Mouse (Mus musculus): ENCODE data around the gene Ift80. TPM values are rescaled to one million over a fixed set of nuclear protein-coding genes. Genes with fewer than 3 reads are reported as not detected.

Gene Ift80
- total and polyA plus RNA-seq, 3 experiments = 4.6 to 8.4 TPM; not detected in 1

GRCm38 (mm10) chr3:68934259-68934658 is 70.1 kb downstream of the Ift80 start:
- no peaks in the 10 kb centered on the region for H3K36me3 ChIP-seq (ENCODE audit: control insufficient read depth in 1 of 2, insufficient read depth in 2 of 2, low read length in 2 of 2)
- no peaks in the 10 kb centered on the region for H3K9me3 ChIP-seq (replicated peaks; ENCODE audit: insufficient read depth, low read length)
- no peak overlapping the region for H3K27ac ChIP-seq (ENCODE audit: control insufficient read depth, low read depth, low read length)
- TF ChIP-seq ZNF384 (IDR thresholded peaks at IDR 0.05; ENCODE audit: low read depth, low read length) (no peak), SIN3A (IDR thresholded peaks at IDR 0.05; ENCODE audit: low read length) (no peak), MEF2A (IDR thresholded peaks at IDR 0.05; ENCODE audit: extremely low read depth, insufficient replicate concordance, low read depth, low read length, poor library complexity, severe bottlenecking) (no peak), MAX (IDR thresholded peaks at IDR 0.05; ENCODE audit: low read length) (no peak), TCF12 (IDR thresholded peaks at IDR 0.05; ENCODE audit: low read depth, low read length) (no peak), ZKSCAN1 (IDR thresholded peaks at IDR 0.05; ENCODE audit: low read depth, low read length) (no peak), GABPA (IDR thresholded peaks at IDR 0.05; ENCODE audit: low read depth, low read length) (no peak), USF1 (IDR thresholded peaks at IDR 0.05; ENCODE audit: low read depth, low read length) (no peak), CHD1 (IDR thresholded peaks at IDR 0.05; ENCODE audit: low read depth, low read length) (no peak), MAFK (IDR thresholded peaks at IDR 0.05; ENCODE audit: borderline replicate concordance, low read depth, low read length) (no peak), EP300 (IDR thresholded peaks at IDR 0.05; ENCODE audit: low read depth in 1 of 2, low read length in 2 of 2) (no peak), E2F4 (IDR thresholded peaks at IDR 0.05; ENCODE audit: borderline replicate concordance, low read depth, low read length) (no peak), ETS1 (IDR thresholded peaks at IDR 0.05; ENCODE audit: low read depth, low read length) (no peak), HCFC1 (IDR thresholded peaks at IDR 0.05; ENCODE audit: low read depth, low read length) (no peak), USF2 (IDR thresholded peaks at IDR 0.05; ENCODE audit: borderline replicate concordance in 1 of 2, insufficient read depth in 1 of 2, low read depth in 1 of 2, low read length in 2 of 2) (no peak), TBP (IDR thresholded peaks at IDR 0.05; ENCODE audit: low read depth, low read length) (no peak), POLR2AphosphoS2 (IDR thresholded peaks at IDR 0.05; ENCODE audit: low read length) (no peak), CHD2 (IDR thresholded peaks at IDR 0.05; ENCODE audit: low read length) (no peak)
- DNase-seq (ENCODE audit: low read depth, low spot score) = no peak
- no peak overlapping the region for H3K4me3 ChIP-seq (ENCODE audit: control insufficient read depth in 1 of 2, insufficient read depth in 1 of 2, low read depth in 2 of 2, low read length in 2 of 2)
- no peaks in the 10 kb centered on the region for H3K4me1 ChIP-seq (ENCODE audit: control insufficient read depth in 1 of 2, insufficient read depth in 2 of 2, low read length in 2 of 2)
- H3K9ac ChIP-seq (ENCODE audit: control insufficient read depth, low read depth, low read length, poor library complexity, severe bottlenecking) = no peak overlapping the region
- no peaks in the 10 kb centered on the region for H3K79me2 ChIP-seq (ENCODE audit: control insufficient read depth, insufficient read depth, low read length, poor library complexity)
- no peaks in the 10 kb centered on the region for H3K27me3 ChIP-seq (ENCODE audit: control insufficient read depth in 1 of 2, insufficient read depth in 2 of 2, low read length in 2 of 2)

GRCm38 (mm10) chr3:68928619-68929018 is 75.8 kb downstream of the Ift80 start:
- Histone ChIP-seq H3K4me3 (ENCODE audit: control insufficient read depth in 1 of 2, insufficient read depth in 1 of 2, low read depth in 2 of 2, low read length in 2 of 2) (no peak overlapping the region), H3K36me3 (ENCODE audit: control insufficient read depth in 1 of 2, insufficient read depth in 2 of 2, low read length in 2 of 2) (no peaks in the 10 kb centered on the region; a peak in 1 of 4 replicates), H3K79me2 (ENCODE audit: control insufficient read depth, insufficient read depth, low read length, poor library complexity) (no peaks in the 10 kb centered on the region), H3K9me3 (replicated peaks; ENCODE audit: insufficient read depth, low read length) (no peaks in the 10 kb centered on the region), H3K4me1 (ENCODE audit: control insufficient read depth in 1 of 2, insufficient read depth in 2 of 2, low read length in 2 of 2) (no peaks in the 10 kb centered on the region), H3K27me3 (ENCODE audit: control insufficient read depth in 1 of 2, insufficient read depth in 2 of 2, low read length in 2 of 2) (no peaks in the 10 kb centered on the region), H3K27ac (ENCODE audit: control insufficient read depth, low read depth, low read length) (no peak overlapping the region), H3K9ac (ENCODE audit: control insufficient read depth, low read depth, low read length, poor library complexity, severe bottlenecking) (no peak overlapping the region)
- TF ChIP-seq USF2 (IDR thresholded peaks at IDR 0.05; ENCODE audit: borderline replicate concordance in 1 of 2, insufficient read depth in 1 of 2, low read depth in 1 of 2, low read length in 2 of 2) (no peak), ZMIZ1 (IDR thresholded peaks at IDR 0.05; ENCODE audit: low read depth, low read length) (no peak), ZC3H11A (IDR thresholded peaks at IDR 0.05; ENCODE audit: low read depth, low read length) (no peak), POLR2AphosphoS2 (IDR thresholded peaks at IDR 0.05; ENCODE audit: low read length) (no peak), UBTF (IDR thresholded peaks at IDR 0.05; ENCODE audit: borderline replicate concordance, insufficient read depth, low read depth, low read length) (no peak), CTCF (IDR thresholded peaks at IDR 0.05 in 2 of 3, conservative IDR thresholded peaks at IDR 0.05 in 1 of 3; ENCODE audit: control insufficient read depth in 1 of 3, insufficient read depth in 1 of 3, low read depth in 2 of 3, low read length in 3 of 3, poor library complexity in 1 of 3, severe bottlenecking in 1 of 3) (no peak), ZNF384 (IDR thresholded peaks at IDR 0.05; ENCODE audit: low read depth, low read length) (no peak), E2F4 (IDR thresholded peaks at IDR 0.05; ENCODE audit: borderline replicate concordance, low read depth, low read length) (no peak), EP300 (IDR thresholded peaks at IDR 0.05; ENCODE audit: low read depth in 1 of 2, low read length in 2 of 2) (no peak), TAL1 (IDR thresholded peaks at IDR 0.05; ENCODE audit: low read length) (no peak), ZKSCAN1 (IDR thresholded peaks at IDR 0.05; ENCODE audit: low read depth, low read length) (no peak), CHD1 (IDR thresholded peaks at IDR 0.05; ENCODE audit: low read depth, low read length) (no peak), TCF12 (IDR thresholded peaks at IDR 0.05; ENCODE audit: low read depth, low read length) (no peak), MYB (IDR thresholded peaks at IDR 0.05; ENCODE audit: low read depth, low read length) (no peak), MXI1 (IDR thresholded peaks at IDR 0.05; ENCODE audit: low read depth, low read length) (no peak), HCFC1 (IDR thresholded peaks at IDR 0.05; ENCODE audit: low read depth, low read length) (no peak), ETS1 (IDR thresholded peaks at IDR 0.05; ENCODE audit: low read depth, low read length) (no peak), RAD21 (IDR thresholded peaks at IDR 0.05; ENCODE audit: low read depth, low read length) (no peak), JUND (IDR thresholded peaks at IDR 0.05; ENCODE audit: low read depth, low read length) (no peak), GABPA (IDR thresholded peaks at IDR 0.05; ENCODE audit: low read depth, low read length) (no peak)
- no peak for DNase-seq (ENCODE audit: low read depth, low spot score)
